Mouse (Mus musculus): ENCODE measurements around the gene Fli1. TPM values are rescaled to one million over a fixed set of nuclear protein-coding genes. Genes with fewer than 3 reads are reported as not detected.
A peak's percentile ranks its signal among the peaks of the same experiment; 100 is the strongest.

Gene Fli1
- polyA plus RNA-seq, 2 experiments = 10.1 to 22.2 TPM

GRCm38 (mm10) chr9:32412836-32413580, 129.7 kb downstream of the Fli1 start:
- Histone ChIP-seq H3K27ac (replicated peaks; ENCODE audit: low read depth, low read length) (no peak overlapping the region), H3K4me2 (replicated peaks; ENCODE audit: low read depth, low read length, severe bottlenecking) (no peak overlapping the region), H3K27me3 (ENCODE audit: control insufficient read depth, insufficient read depth, low read length) (no peaks in the 10 kb centered on the region), H3K9me3 (ENCODE audit: control insufficient read depth, low read length) (no peaks in the 10 kb centered on the region), H3K4me1 (ENCODE audit: control insufficient read depth, insufficient read depth, low read length) (peaks cover 20% of the 10 kb centered on the region), H3K9ac (ENCODE audit: low read depth, low read length, severe bottlenecking) (no peak overlapping the region), H3K4me3 (replicated peaks; ENCODE audit: low read length) (no peak overlapping the region), H3K36me3 (ENCODE audit: control insufficient read depth, insufficient read depth, low read length) (no peaks in the 10 kb centered on the region)
- no peak for TF ChIP-seq POLR2A (IDR thresholded peaks at IDR 0.05; ENCODE audit: borderline replicate concordance, extremely low read depth, insufficient read depth, insufficient read length)
- DNase-seq (ENCODE audit: low spot score) = no peak
- WGBS = 60% methylated on average over 10 of the region's 10 CpGs
- ATAC-seq (ENCODE audit: low FRiP score, low read depth) = 0 out of 2 replicates have a peak, but pooled peaks have one; percentile 18

- ATAC-seq (ENCODE audit: low FRiP score, low read depth) (no peak), DNase-seq (ENCODE audit: low spot score) (no peak)
- 90% methylated on average over 5 of the region's 5 CpGs for WGBS
- Histone ChIP-seq H3K9ac (ENCODE audit: low read depth, low read length, severe bottlenecking) (no peak overlapping the region), H3K36me3 (ENCODE audit: control insufficient read depth, insufficient read depth, low read length) (no peaks in the 10 kb centered on the region), H3K9me3 (ENCODE audit: control insufficient read depth, low read length) (no peaks in the 10 kb centered on the region), H3K27me3 (ENCODE audit: control insufficient read depth, insufficient read depth, low read length) (no peaks in the 10 kb centered on the region), H3K4me2 (replicated peaks; ENCODE audit: low read depth, low read length, severe bottlenecking) (no peak overlapping the region), H3K27ac (replicated peaks; ENCODE audit: low read depth, low read length) (no peak overlapping the region), H3K4me3 (replicated peaks; ENCODE audit: low read length) (no peak overlapping the region), H3K4me1 (ENCODE audit: control insufficient read depth, insufficient read depth, low read length) (peaks cover 13% of the 10 kb centered on the region)
- TF ChIP-seq POLR2A (IDR thresholded peaks at IDR 0.05; ENCODE audit: borderline replicate concordance, extremely low read depth, insufficient read depth, insufficient read length) = no peak
These were observed 131.2 kb downstream of the Fli1 start for GRCm38 (mm10) chr9:32411507-32411906.

GRCm38 (mm10) chr9:32410671-32411070, 132.0 kb downstream of the Fli1 start:
- Histone ChIP-seq H3K4me3 (replicated peaks; ENCODE audit: low read length) (no peak overlapping the region), H3K27me3 (ENCODE audit: control insufficient read depth, insufficient read depth, low read length) (no peaks in the 10 kb centered on the region), H3K27ac (replicated peaks; ENCODE audit: low read depth, low read length) (no peak overlapping the region), H3K4me2 (replicated peaks; ENCODE audit: low read depth, low read length, severe bottlenecking) (no peak overlapping the region), H3K9ac (ENCODE audit: low read depth, low read length, severe bottlenecking) (no peak overlapping the region), H3K9me3 (ENCODE audit: control insufficient read depth, low read length) (no peaks in the 10 kb centered on the region), H3K4me1 (ENCODE audit: control insufficient read depth, insufficient read depth, low read length) (peaks cover 13% of the 10 kb centered on the region), H3K36me3 (ENCODE audit: control insufficient read depth, insufficient read depth, low read length) (no peaks in the 10 kb centered on the region)
- TF ChIP-seq POLR2A (IDR thresholded peaks at IDR 0.05; ENCODE audit: borderline replicate concordance, extremely low read depth, insufficient read depth, insufficient read length) = no peak
- ATAC-seq (ENCODE audit: low FRiP score, low read depth) (no peak), DNase-seq (ENCODE audit: low spot score) (no peak)
- WGBS = 94% methylated on average over 5 of the region's 5 CpGs

DNA sequence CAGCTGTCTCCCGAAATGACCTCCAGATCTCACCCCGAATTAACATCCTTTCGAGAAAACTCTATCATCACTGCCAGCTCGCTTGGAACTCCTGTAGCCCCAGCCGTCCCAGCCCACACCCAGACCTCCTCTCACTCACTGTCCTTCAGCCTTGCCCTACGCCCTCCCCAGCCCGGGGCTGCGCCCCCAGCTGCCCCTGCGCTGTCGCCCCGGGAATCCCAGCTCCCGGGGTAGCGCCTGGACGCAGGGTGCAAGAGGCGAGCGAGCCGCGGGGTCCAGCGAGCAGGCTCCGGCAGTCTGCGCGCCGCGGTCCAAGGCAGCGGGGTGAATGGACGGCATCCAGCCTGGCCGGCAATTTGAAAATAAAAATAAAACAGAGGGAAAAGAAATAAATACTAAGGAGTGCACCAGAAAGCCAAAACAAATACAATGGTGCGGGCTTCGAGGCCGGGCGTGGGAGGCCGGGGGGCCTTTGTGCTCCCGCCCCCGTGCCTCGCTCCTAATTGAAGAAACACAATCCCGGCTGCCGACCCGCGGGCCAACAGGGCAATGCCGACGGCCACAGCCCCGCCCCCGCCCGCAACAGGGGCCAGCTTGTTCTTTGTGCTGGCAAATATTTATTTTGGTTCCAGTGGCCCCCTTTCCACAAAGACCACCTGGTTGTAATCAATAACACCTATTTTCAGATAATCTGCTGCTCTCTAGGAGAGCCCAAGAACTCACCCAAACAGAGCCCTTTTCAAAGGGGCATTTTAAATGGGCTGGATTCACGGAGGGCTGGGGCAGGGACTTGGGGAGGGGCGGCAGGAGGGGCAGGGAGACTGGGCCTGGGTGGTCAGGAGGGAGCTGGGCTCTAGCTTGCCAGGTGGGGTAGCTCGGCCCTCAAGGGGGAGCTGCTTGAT, 133.3 kb downstream of the Fli1 start:
- peak overlapping the region; percentile 76 for H3K27ac ChIP-seq (replicated peaks; ENCODE audit: low read depth, low read length)
- TF ChIP-seq POLR2A (IDR thresholded peaks at IDR 0.05; ENCODE audit: borderline replicate concordance, extremely low read depth, insufficient read depth, insufficient read length) = no peak
- H3K4me3 ChIP-seq (replicated peaks; ENCODE audit: low read length) = peak overlapping the region; percentile 45
- H3K4me1 ChIP-seq (ENCODE audit: control insufficient read depth, insufficient read depth, low read length) = peaks cover 16% of the 10 kb centered on the region
- H3K9ac ChIP-seq (ENCODE audit: low read depth, low read length, severe bottlenecking) = peak overlapping the region; percentile 66
- whole genome bisulfite sequencing = under 1% methylated on average over 47 of the region's 47 CpGs
- no peaks in the 10 kb centered on the region for H3K36me3 ChIP-seq (ENCODE audit: control insufficient read depth, insufficient read depth, low read length)
- no peaks in the 10 kb centered on the region for H3K9me3 ChIP-seq (ENCODE audit: control insufficient read depth, low read length)
- peak overlapping the region; percentile 96 for H3K4me2 ChIP-seq (replicated peaks; ENCODE audit: low read depth, low read length, severe bottlenecking)
- no peaks in the 10 kb centered on the region for H3K27me3 ChIP-seq (ENCODE audit: control insufficient read depth, insufficient read depth, low read length)
- DNase-seq (ENCODE audit: low spot score) (no peak), ATAC-seq (ENCODE audit: low FRiP score, low read depth) (peak; percentile 48; the same call in 1 of the 2 replicates)

DNA sequence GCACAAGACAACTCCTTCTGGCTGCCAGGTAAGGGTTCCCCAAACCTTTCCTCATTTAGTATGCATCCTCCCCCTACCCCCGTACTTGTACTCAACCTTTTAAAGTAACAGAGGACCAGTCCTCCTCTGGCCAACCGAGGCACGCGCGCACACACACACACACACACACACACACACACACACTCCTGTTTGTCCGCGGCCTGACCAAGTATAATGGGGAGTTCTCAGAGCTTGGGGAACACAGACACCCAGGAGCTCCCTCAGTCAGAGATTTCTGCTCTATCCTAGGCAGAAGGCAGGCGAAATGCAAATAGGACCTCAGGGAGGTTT, 134.0 kb downstream of the Fli1 start:
- no peaks in the 10 kb centered on the region for H3K27me3 ChIP-seq (ENCODE audit: control insufficient read depth, insufficient read depth, low read length)
- H3K9ac ChIP-seq (ENCODE audit: low read depth, low read length, severe bottlenecking) = peak overlapping the region; percentile 66
- H3K4me3 ChIP-seq (replicated peaks; ENCODE audit: low read length) = peak overlapping the region; percentile 45
- TF ChIP-seq POLR2A (IDR thresholded peaks at IDR 0.05; ENCODE audit: borderline replicate concordance, extremely low read depth, insufficient read depth, insufficient read length) = no peak
- ATAC-seq (ENCODE audit: low FRiP score, low read depth) = no peak
- H3K27ac ChIP-seq (replicated peaks; ENCODE audit: low read depth, low read length) = peak overlapping the region; percentile 76
- H3K4me1 ChIP-seq (ENCODE audit: control insufficient read depth, insufficient read depth, low read length) = peaks cover 16% of the 10 kb centered on the region
- 19% methylated on average over 8 of the region's 8 CpGs for WGBS
- peak overlapping the region; percentile 96 for H3K4me2 ChIP-seq (replicated peaks; ENCODE audit: low read depth, low read length, severe bottlenecking)
- H3K9me3 ChIP-seq (ENCODE audit: control insufficient read depth, low read length) = no peaks in the 10 kb centered on the region
- no peaks in the 10 kb centered on the region for H3K36me3 ChIP-seq (ENCODE audit: control insufficient read depth, insufficient read depth, low read length)
- no peak for DNase-seq (ENCODE audit: low spot score)

All from limb, embryonic 14.5 days (tissue).